Mouse (Mus musculus): ENCODE measurements around the gene Lenep.

DNA sequence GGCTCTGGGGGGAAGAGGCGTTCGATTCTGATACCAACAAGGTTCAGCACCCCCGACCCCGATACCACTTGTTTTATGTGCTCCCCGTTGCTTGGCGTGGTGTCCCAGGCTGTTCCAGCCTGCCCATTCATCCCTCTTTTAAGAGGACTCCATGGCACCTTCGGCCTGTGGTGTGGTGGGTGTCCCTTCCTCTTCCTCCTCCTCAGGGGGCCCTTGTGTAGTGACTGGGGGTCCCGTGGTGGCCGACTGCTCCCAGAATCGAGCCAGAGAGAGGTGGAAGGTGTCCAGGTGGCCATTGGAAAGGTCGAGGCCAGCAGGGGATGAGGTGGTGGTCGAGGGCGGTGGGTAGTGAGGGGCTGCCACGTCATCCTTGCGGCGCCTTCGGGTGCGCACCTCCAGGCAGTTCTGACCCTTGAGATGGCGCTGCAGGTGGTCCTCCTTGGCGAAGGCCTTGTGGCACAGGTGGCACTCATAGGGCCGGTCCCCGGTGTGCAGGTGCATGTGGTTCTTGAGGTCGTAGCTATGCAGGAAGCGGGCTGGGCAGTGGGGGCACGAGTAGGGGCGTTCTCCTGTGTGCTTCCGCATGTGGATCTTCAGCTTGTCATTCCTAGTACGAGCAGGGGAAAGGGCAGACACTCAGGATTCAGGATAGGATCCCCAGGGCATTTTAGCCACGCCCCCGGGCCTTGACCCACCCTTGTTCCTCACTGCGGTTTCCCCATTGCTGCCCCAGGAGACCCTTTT, 23.0 kb downstream of the Lenep start:
- TF ChIP-seq POLR2A (IDR thresholded peaks at IDR 0.05; ENCODE audit: borderline replicate concordance, extremely low read depth, insufficient read depth, insufficient read length, poor library complexity, severe bottlenecking): no peak
- TF ChIP-seq CTCF (IDR thresholded peaks at IDR 0.05; ENCODE audit: borderline replicate concordance, extremely low read depth, insufficient read depth, insufficient read length): no peak

Measured in brain, embryonic 14.5 days (tissue).